9 mouse cellular contexts compared by ENCODE assay signal in genomic region chr1:89929721-89930505, GRCm38 (mm10). TPM values are rescaled to one million over a fixed set of nuclear protein-coding genes. Genes with fewer than 3 reads are reported as not detected.
DNase-seq lines count a peak whose midpoint lies in the region; ATAC-seq and TF ChIP-seq lines count a peak whose summit lies in the region.
"Had no signal": no experiment of that assay in that cellular context is flagged by ENCODE, and none has a peak within 500 bp of the region (broad histone marks: within the 10 kb centered on the region; RNA-seq: fewer than 3 reads in every experiment).

No protein-coding gene starts in this region.

- under 1% methylated on average over 51 of the region's 55 CpGs for WGBS in lung, embryonic 14.5 days
- 2% methylated on average over 55 of the region's 55 CpGs for WGBS in lung, adult 2 months
- under 1% methylated on average over 55 of the region's 55 CpGs for WGBS in embryonic facial prominence, embryonic 15.5 days
- WGBS in intestine, postnatal 0 days, result 1% methylated on average over 55 of the region's 55 CpGs
- WGBS in midbrain, embryonic 15.5 days, result under 1% methylated on average over 55 of the region's 55 CpGs

- H3K4me1 ChIP-seq in lung, embryonic 14.5 days (ENCODE audit: insufficient read depth), result peaks cover 5% of the 10 kb centered on the region; the same call in 1 of the 2 replicates
- 0 out of 2 replicates have a peak, but pooled peaks cover 3% of the 10 kb centered on the region for H3K4me1 ChIP-seq in lung, adult 2 months (ENCODE audit: control insufficient read depth, insufficient read depth, low read length)
- peaks cover 55% of the 10 kb centered on the region for H3K4me1 ChIP-seq in embryonic facial prominence, embryonic 15.5 days
- no peaks in the 10 kb centered on the region for H3K4me1 ChIP-seq in intestine, postnatal 0 days (replicated peaks; ENCODE audit: control insufficient read depth, insufficient read depth, low read length)
- peaks cover 37% of the 10 kb centered on the region for H3K4me1 ChIP-seq in midbrain, embryonic 15.5 days

- H3K9me3 ChIP-seq in lung, embryonic 14.5 days (ENCODE audit: low read depth, low read length), result no peaks in the 10 kb centered on the region
- no peaks in the 10 kb centered on the region for H3K9me3 ChIP-seq in embryonic facial prominence, embryonic 15.5 days (replicated peaks)
- no peaks in the 10 kb centered on the region for H3K9me3 ChIP-seq in intestine, postnatal 0 days (ENCODE audit: control insufficient read depth)
- H3K9me3 ChIP-seq in midbrain, embryonic 15.5 days, result no peaks in the 10 kb centered on the region

- H3K27me3 ChIP-seq in lung, embryonic 14.5 days (ENCODE audit: insufficient read depth, low read length), result peaks cover 99% of the 10 kb centered on the region
- peaks cover 99% of the 10 kb centered on the region for H3K27me3 ChIP-seq in embryonic facial prominence, embryonic 15.5 days
- H3K27me3 ChIP-seq in intestine, postnatal 0 days (replicated peaks; ENCODE audit: control insufficient read depth, insufficient read depth, low read length), result peaks cover 98% of the 10 kb centered on the region
- peaks cover 72% of the 10 kb centered on the region for H3K27me3 ChIP-seq in midbrain, embryonic 15.5 days (replicated peaks)

- peak overlapping the region; percentile 78 for H3K4me2 ChIP-seq in lung, embryonic 14.5 days
- peak overlapping the region; percentile 74 for H3K4me2 ChIP-seq in embryonic facial prominence, embryonic 15.5 days (replicated peaks)
- H3K4me2 ChIP-seq in intestine, postnatal 0 days (replicated peaks; ENCODE audit: low read depth), result peak overlapping the region; percentile 68
- H3K4me2 ChIP-seq in midbrain, embryonic 15.5 days, result peak overlapping the region; percentile 50

- TF ChIP-seq CTCF in lung, embryonic 14.5 days (IDR thresholded peaks at IDR 0.05; ENCODE audit: low read depth), result no peak
- TF ChIP-seq CTCF in lung, adult 2 months (IDR thresholded peaks at IDR 0.05; ENCODE audit: insufficient read depth, low read length), result no peak
- no peak for TF ChIP-seq CTCF in intestine, postnatal 0 days (IDR thresholded peaks at IDR 0.05; ENCODE audit: low read depth)

- no peaks in the 10 kb centered on the region for H3K36me3 ChIP-seq in lung, embryonic 14.5 days (ENCODE audit: insufficient read depth)
- no peaks in the 10 kb centered on the region for H3K36me3 ChIP-seq in embryonic facial prominence, embryonic 15.5 days
- H3K36me3 ChIP-seq in intestine, postnatal 0 days (ENCODE audit: control insufficient read depth, insufficient read depth), result no peaks in the 10 kb centered on the region
- H3K36me3 ChIP-seq in midbrain, embryonic 15.5 days (replicated peaks), result no peaks in the 10 kb centered on the region

- peak overlapping the region; percentile 43 for H3K4me3 ChIP-seq in lung, embryonic 14.5 days (ENCODE audit: low read depth, low read length)
- H3K4me3 ChIP-seq in lung, adult 2 months (replicated peaks; ENCODE audit: extremely low read depth, low read depth, low read length), result no peak overlapping the region
- peak overlapping the region; percentile 42 for H3K4me3 ChIP-seq in embryonic facial prominence, embryonic 15.5 days (replicated peaks)
- H3K4me3 ChIP-seq in intestine, postnatal 0 days (ENCODE audit: low read depth, low read length), result peak overlapping the region; percentile 44
- peak overlapping the region; percentile 37 for H3K4me3 ChIP-seq in midbrain, embryonic 15.5 days

- H3K27ac ChIP-seq in lung, embryonic 14.5 days (ENCODE audit: low read depth), result no peak overlapping the region
- H3K27ac ChIP-seq in embryonic facial prominence, embryonic 15.5 days (replicated peaks), result no peak overlapping the region
- H3K27ac ChIP-seq in intestine, postnatal 0 days (ENCODE audit: low read depth, low read length), result no peak overlapping the region
- peak overlapping the region; percentile 54 for H3K27ac ChIP-seq in midbrain, embryonic 15.5 days
- H3K27ac ChIP-seq: macrophage had no signal

- intact Hi-C loops in left cerebral cortex, postnatal 36 days (cut with DNase I), result no loop called here

- ATAC-seq in lung, embryonic 14.5 days (ENCODE audit: insufficient read depth), result peak; percentile 13; the same call in 1 of the 2 replicates
- no peak for ATAC-seq in embryonic facial prominence, embryonic 15.5 days (ENCODE audit: insufficient number of reproducible peaks, low FRiP score, low TSS enrichment, low read depth)
- no peak for ATAC-seq in intestine, postnatal 0 days
- ATAC-seq in midbrain, embryonic 15.5 days (replicated peaks), result peak; percentile 4; the same call in 1 of the 2 replicates

- no peak for TF ChIP-seq POLR2A in lung, adult 2 months (IDR thresholded peaks at IDR 0.05; ENCODE audit: borderline replicate concordance, extremely low read depth, low read depth, low read length)

- no peak overlapping the region for H3K9ac ChIP-seq in lung, embryonic 14.5 days
- H3K9ac ChIP-seq in embryonic facial prominence, embryonic 15.5 days, result no peak overlapping the region
- H3K9ac ChIP-seq in intestine, postnatal 0 days (ENCODE audit: low read depth, low read length), result no peak overlapping the region
- H3K9ac ChIP-seq in midbrain, embryonic 15.5 days, result peak overlapping the region; percentile 18; the same call in 1 of the 2 replicates

- DNase-seq in lung, embryonic 14.5 days, result peak; percentile 64
- no peak for DNase-seq in lung, adult 2 months
- no peak for DNase-seq in cerebellum, adult 9-10 months
- DNase-seq in left cerebral cortex, postnatal 36 days (ENCODE audit: low spot score in 2 of 2), result no peak
- DNase-seq in ovary, postnatal 36 days (ENCODE audit: low spot score), result no peak

RNA-seq across cellular contexts. Expression of gene Gbx2, which starts 1.1 kb away (rescaled TPM):
- polyA plus RNA-seq in lung, embryonic 14.5 days (2014; fragmentation: Nextera tagmentation; extraction: Ambion mirVana), result 0.11 and 0.17 TPM in 2 replicates
- polyA plus RNA-seq in lung, adult 2 months (2012; rRNA removed), result 0.06 TPM in 1 of 2 replicates, not detected in the other
- polyA plus RNA-seq in embryonic facial prominence, embryonic 15.5 days (2015; fragmentation: Nextera tagmentation; extraction: Ambion mirVana), result 0.28 and 0.29 TPM in 2 replicates
- 0.08 and 0.16 TPM in 2 replicates for polyA plus RNA-seq in intestine, postnatal 0 days (2015; fragmentation: Nextera tagmentation; extraction: Ambion mirVana)
- 18.4 and 23.8 TPM in 2 replicates for polyA plus RNA-seq in midbrain, embryonic 15.5 days (2015; fragmentation: Nextera tagmentation; extraction: Ambion mirVana)
- under 1 TPM in 1 of 2 experiments, not detected in 1; 0.45 TPM for total RNA-seq in left cerebral cortex, postnatal 36 days (2021)

Comparison
In these comparisons a context has a peak if more than half of its experiments do, and no peak if none do; other contexts are left out.
1. ATAC-seq: peak in lung, embryonic 14.5 days (single experiment) and midbrain, embryonic 15.5 days (single experiment); none in embryonic facial prominence, embryonic 15.5 days (single experiment) and intestine, postnatal 0 days (single experiment).
2. RNA of gene Gbx2, which starts 1.1 kb away (polyA plus RNA-seq): 18.4 to 23.8 TPM in midbrain, embryonic 15.5 days; 0.28 to 0.29 TPM in embryonic facial prominence, embryonic 15.5 days, 0.11 to 0.17 TPM in lung, embryonic 14.5 days, 0.08 to 0.16 TPM in intestine, postnatal 0 days and 0.06 TPM in lung, adult 2 months; every median in the first group is over 10 times any median in the second.
3. Peak in every context shown above with its lines, with median percentiles within 50 percentile points of each other: H3K4me2 ChIP-seq.